Mouse (Mus musculus): Measurements from ENCODE around the gene Tcf15. TPM values are rescaled to one million over a fixed set of nuclear protein-coding genes. Genes with fewer than 3 reads are reported as not detected.
A peak's percentile ranks its signal among the peaks of the same experiment; 100 is the strongest.

Tcf15 gene
- polyA plus RNA-seq, 1 experiment, result 5.0 TPM

DNA sequence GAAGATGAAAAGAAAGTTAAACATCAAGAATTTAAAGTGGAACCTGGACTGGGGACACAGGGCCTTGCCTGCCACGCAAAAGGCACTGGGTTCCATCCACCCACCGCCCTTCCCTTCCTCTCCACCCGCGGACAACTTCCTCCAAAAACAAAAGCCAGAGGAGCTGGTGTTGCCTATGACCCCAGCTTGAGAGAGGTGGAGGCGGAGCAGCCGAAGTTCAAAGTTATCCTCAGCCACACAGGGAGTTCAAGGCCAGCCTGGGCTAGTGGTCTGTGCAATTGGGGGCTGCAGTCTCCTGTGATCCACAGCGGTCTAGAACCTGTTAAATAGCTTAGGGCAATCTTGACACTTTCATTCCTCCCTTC, 50.0 kb downstream of the Tcf15 start:
- H3K4me1 ChIP-seq (replicated peaks; ENCODE audit: control insufficient read depth, insufficient read depth, low read length), result no peaks in the 10 kb centered on the region
- TF ChIP-seq POLR2A (IDR thresholded peaks at IDR 0.05; ENCODE audit: control insufficient read depth, extremely low read depth, insufficient read depth, low read length, poor library complexity), result no peak
- TF ChIP-seq CTCF (IDR thresholded peaks at IDR 0.05; ENCODE audit: borderline replicate concordance, control insufficient read depth, extremely low read depth, insufficient read depth, low read length, poor library complexity), result no peak
- WGBS, result 65% methylated on average over 7 of the region's 7 CpGs
- no peak overlapping the region for H3K4me3 ChIP-seq (ENCODE audit: control insufficient read depth, insufficient read depth, low read length)
- no peaks in the 10 kb centered on the region for H3K36me3 ChIP-seq (ENCODE audit: control insufficient read depth, insufficient read depth, low read length)
- H3K27me3 ChIP-seq (ENCODE audit: control insufficient read depth, insufficient read depth, low read length), result no peaks in the 10 kb centered on the region
- no peak overlapping the region for H3K27ac ChIP-seq (ENCODE audit: control insufficient read depth, insufficient read depth, low read length)
- no peak for DNase-seq

- no peak overlapping the region for H3K27ac ChIP-seq (ENCODE audit: control insufficient read depth, insufficient read depth, low read length)
- TF ChIP-seq POLR2A (IDR thresholded peaks at IDR 0.05; ENCODE audit: control insufficient read depth, extremely low read depth, insufficient read depth, low read length, poor library complexity) (no peak), CTCF (IDR thresholded peaks at IDR 0.05; ENCODE audit: borderline replicate concordance, control insufficient read depth, extremely low read depth, insufficient read depth, low read length, poor library complexity) (no peak)
- H3K36me3 ChIP-seq (ENCODE audit: control insufficient read depth, insufficient read depth, low read length), result no peaks in the 10 kb centered on the region
- WGBS, result 100% methylated on average over 2 of the region's 2 CpGs
- no peaks in the 10 kb centered on the region for H3K4me1 ChIP-seq (replicated peaks; ENCODE audit: control insufficient read depth, insufficient read depth, low read length)
- no peaks in the 10 kb centered on the region for H3K27me3 ChIP-seq (ENCODE audit: control insufficient read depth, insufficient read depth, low read length)
- H3K4me3 ChIP-seq (ENCODE audit: control insufficient read depth, insufficient read depth, low read length), result no peak overlapping the region
- DNase-seq, result no peak
Observed at GRCm38 (mm10) chr2:152194586-152194985, 51.2 kb downstream of the Tcf15 start.

DNA sequence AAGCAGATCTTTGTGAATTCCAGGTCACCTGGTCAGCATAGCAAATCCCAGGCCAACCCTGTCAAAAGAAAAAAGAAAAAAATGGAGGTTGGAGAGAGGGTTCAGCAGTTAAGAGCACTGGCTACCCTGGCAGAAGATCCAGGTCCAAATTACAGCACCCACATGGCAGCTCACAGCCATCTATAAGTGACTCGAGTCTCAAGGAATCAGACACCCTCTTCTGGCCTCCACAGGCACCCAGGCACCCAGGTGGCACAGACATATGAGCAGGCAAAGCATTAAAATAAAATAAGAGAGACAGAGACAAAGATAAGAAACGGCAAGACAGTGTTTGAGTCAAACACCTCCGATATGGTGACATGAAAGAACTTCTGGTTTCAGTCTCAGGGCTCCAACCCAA, 53.5 kb downstream of the Tcf15 start:
- DNase-seq, result no peak

GRCm38 (mm10) chr2:152197301-152197712, 53.9 kb downstream of the Tcf15 start:
- Histone ChIP-seq H3K4me1 (replicated peaks; ENCODE audit: control insufficient read depth, insufficient read depth, low read length) (no peaks in the 10 kb centered on the region), H3K27me3 (ENCODE audit: control insufficient read depth, insufficient read depth, low read length) (no peaks in the 10 kb centered on the region), H3K36me3 (ENCODE audit: control insufficient read depth, insufficient read depth, low read length) (no peaks in the 10 kb centered on the region), H3K27ac (ENCODE audit: control insufficient read depth, insufficient read depth, low read length) (no peak overlapping the region), H3K4me3 (ENCODE audit: control insufficient read depth, insufficient read depth, low read length) (no peak overlapping the region)
- TF ChIP-seq CTCF (IDR thresholded peaks at IDR 0.05; ENCODE audit: borderline replicate concordance, control insufficient read depth, extremely low read depth, insufficient read depth, low read length, poor library complexity) (no peak), POLR2A (IDR thresholded peaks at IDR 0.05; ENCODE audit: control insufficient read depth, extremely low read depth, insufficient read depth, low read length, poor library complexity) (no peak)
- 51% methylated on average over 10 of the region's 10 CpGs for WGBS
- DNase-seq, result peak; percentile 48

More for the DNA sequence above, 53.5 kb downstream of the Tcf15 start:
- WGBS, result 36% methylated on average over 3 of the region's 3 CpGs
- no peaks in the 10 kb centered on the region for H3K36me3 ChIP-seq (ENCODE audit: control insufficient read depth, insufficient read depth, low read length)
- H3K4me1 ChIP-seq (replicated peaks; ENCODE audit: control insufficient read depth, insufficient read depth, low read length), result no peaks in the 10 kb centered on the region
- H3K27me3 ChIP-seq (ENCODE audit: control insufficient read depth, insufficient read depth, low read length), result no peaks in the 10 kb centered on the region
- H3K27ac ChIP-seq (ENCODE audit: control insufficient read depth, insufficient read depth, low read length), result no peak overlapping the region
- no peak overlapping the region for H3K4me3 ChIP-seq (ENCODE audit: control insufficient read depth, insufficient read depth, low read length)
- TF ChIP-seq CTCF (IDR thresholded peaks at IDR 0.05; ENCODE audit: borderline replicate concordance, control insufficient read depth, extremely low read depth, insufficient read depth, low read length, poor library complexity), result no peak
- TF ChIP-seq POLR2A (IDR thresholded peaks at IDR 0.05; ENCODE audit: control insufficient read depth, extremely low read depth, insufficient read depth, low read length, poor library complexity), result no peak

Other genes with a start within 250 kb of the Tcf15 start
- 0.80 TPM in 2 replicates for gene Angpt4, start 232.4 kb upstream of the Tcf15 start, polyA plus RNA-seq (2012; rRNA removed)
- gene Fam110a, start 163.3 kb upstream of the Tcf15 start, polyA plus RNA-seq (2012; rRNA removed), result 33.0 and 41.3 TPM in 2 replicates
- gene Slc52a3, start 147.1 kb upstream of the Tcf15 start, polyA plus RNA-seq (2012; rRNA removed), result 3.7 and 4.6 TPM in 2 replicates
- 0.16 and 0.27 TPM in 2 replicates for gene Scrt2, start 62.0 kb upstream of the Tcf15 start, polyA plus RNA-seq (2012; rRNA removed)
- gene Srxn1, start 38.0 kb upstream of the Tcf15 start, polyA plus RNA-seq (2012; rRNA removed), result 46.8 and 50.3 TPM in 2 replicates
- 34.3 and 36.1 TPM in 2 replicates for gene Csnk2a1, start 83.3 kb downstream of the Tcf15 start, polyA plus RNA-seq (2012; rRNA removed)
- gene Tbc1d20, start 150.3 kb downstream of the Tcf15 start, polyA plus RNA-seq (2012; rRNA removed), result 69.7 and 78.2 TPM in 2 replicates
- gene Rbck1, start 189.1 kb downstream of the Tcf15 start, polyA plus RNA-seq (2012; rRNA removed), result 688 and 743 TPM in 2 replicates
- gene Trib3, start 200.5 kb downstream of the Tcf15 start, polyA plus RNA-seq (2012; rRNA removed), result 2.6 and 3.8 TPM in 2 replicates
- 0.07 TPM in 1 of 2 replicates, not detected in the other for gene Nrsn2, start 233.1 kb downstream of the Tcf15 start, polyA plus RNA-seq (2012; rRNA removed)